Mouse (Mus musculus): ENCODE results near the gene Naaladl1.

Gene Naaladl1

DNA sequence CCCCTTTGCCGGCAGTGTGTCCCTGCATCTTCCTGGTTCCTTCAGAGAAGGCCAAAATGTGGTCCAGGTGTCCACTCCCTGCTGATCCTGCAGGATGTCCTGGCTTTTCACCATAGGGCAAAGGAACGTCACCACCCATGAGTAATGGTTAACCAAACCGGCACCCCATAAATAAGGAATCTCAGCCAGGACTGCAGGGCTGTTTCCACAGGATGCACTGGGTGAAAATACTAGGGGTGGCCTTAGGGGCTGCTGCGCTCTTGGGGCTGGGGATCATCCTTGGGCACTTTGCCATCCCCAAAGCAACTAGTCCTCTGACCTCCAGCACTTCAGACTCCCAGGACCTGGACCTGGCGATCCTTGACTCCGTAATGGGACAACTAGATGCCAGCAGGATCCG lies at the start of gene Naaladl1:
Gene Naaladl1, plus strand, starts transcription at position 197 of the 400 bp plus-strand sequence.
- DNase-seq (ENCODE audit: low spot score in 2 of 2): no peak

DNA sequence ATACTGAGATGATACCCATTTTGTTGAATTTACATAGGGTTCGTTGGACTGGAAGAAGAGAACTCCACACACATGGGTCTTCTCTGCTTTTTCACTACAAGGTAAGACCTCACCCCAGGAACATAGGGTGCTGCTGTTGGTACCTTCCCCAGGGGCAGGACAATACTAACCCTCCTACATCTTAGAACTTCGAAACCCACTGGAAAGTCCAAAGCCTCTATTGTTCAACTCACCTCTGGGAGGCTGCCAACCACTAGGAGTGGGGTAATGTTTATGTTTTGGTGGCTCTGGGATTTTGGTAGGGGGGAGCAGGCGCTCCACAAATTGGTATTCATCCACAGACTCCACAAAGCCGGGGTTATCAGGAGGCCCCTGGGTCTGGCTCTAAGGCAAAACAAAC lies 48.9 kb upstream of the Naaladl1 start:
- no peak for DNase-seq (ENCODE audit: low spot score in 2 of 2)

DNA sequence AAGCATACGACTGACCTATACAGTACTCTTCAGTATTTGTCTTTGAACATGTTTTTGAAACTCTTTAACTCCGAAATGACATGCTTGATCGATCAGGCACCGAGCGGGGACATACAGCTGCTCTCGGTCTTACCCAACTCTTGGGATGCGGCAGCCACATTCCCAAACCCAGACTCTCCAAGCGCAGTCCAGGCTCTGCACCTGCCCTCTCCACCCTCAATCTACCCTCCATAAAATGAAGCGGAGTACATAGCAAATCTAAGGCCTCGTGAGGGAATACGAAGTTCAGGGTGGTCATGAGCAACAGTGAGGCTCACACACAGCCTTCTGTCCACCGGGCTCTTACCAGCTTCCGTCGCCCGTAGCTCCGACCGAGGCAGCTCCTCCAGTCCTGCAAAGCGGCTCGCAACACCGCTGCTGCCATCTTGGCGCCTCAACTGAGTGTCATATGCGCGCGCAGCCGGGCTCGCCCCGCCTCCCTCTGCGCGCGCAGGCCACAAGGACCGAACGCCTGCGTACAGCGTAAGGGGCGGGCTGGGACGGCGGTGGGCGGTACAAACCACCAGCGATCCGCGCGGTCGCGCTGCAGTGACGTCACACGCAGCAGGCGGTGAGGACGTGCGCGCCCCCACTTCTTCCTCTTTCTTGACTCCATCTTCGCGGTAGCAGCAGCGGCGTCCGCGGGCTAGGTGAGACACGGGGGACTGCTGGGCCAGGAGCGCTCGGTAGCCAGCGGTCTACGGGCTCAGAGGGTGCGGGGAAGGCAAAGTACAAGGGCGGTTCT lies 48.1 kb upstream of the Naaladl1 start, which contains the start of the genes Mrpl49 and Fau:
Gene Mrpl49, minus strand, starts transcription at position 473 of the 784 bp plus-strand sequence.
Gene Fau, plus strand, starts transcription at position 532 of the 784 bp plus-strand sequence.
- DNase-seq (ENCODE audit: low spot score in 2 of 2): peak; percentile 99

DNA sequence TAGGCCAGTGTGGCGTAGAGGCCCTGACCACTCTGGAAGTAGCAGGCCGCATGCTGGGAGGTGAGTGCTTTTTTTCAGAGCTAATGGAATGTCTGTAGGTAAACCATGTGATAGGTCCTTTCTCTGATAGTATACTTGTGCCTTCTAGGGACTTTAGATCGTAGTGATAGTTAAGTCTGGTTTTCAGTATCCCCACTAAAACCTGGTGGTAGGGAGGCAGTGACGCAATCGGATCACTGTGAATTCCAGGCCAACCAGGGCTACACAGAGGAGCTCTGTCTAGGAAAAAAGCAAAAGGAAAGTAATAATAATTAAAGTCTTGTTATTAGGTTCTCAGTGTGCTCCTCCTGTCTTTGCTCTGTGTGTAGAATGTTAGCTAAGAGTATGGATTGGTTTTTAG lies 47.1 kb upstream of the Naaladl1 start:
- DNase-seq (ENCODE audit: low spot score in 2 of 2): no peak

DNA sequence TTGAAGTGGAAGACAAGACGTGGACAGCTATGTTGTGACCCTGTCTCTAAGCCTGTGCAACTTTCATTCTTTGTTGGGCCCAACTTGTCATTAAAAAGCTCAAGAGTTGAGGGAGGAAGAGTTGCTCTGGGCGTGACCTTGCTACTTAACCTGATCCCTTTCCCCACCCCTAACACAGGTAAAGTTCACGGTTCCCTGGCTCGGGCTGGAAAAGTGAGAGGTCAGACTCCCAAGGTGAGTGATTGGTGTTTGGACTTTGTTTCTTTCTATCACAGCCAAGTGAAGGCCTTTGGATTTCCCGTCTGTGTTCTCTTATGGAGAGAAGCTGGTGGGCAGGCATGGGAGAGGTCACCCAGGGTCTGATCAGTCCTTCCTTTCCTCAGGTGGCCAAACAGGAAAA lies 46.6 kb upstream of the Naaladl1 start:
- DNase-seq (ENCODE audit: low spot score in 2 of 2): no peak

DNA sequence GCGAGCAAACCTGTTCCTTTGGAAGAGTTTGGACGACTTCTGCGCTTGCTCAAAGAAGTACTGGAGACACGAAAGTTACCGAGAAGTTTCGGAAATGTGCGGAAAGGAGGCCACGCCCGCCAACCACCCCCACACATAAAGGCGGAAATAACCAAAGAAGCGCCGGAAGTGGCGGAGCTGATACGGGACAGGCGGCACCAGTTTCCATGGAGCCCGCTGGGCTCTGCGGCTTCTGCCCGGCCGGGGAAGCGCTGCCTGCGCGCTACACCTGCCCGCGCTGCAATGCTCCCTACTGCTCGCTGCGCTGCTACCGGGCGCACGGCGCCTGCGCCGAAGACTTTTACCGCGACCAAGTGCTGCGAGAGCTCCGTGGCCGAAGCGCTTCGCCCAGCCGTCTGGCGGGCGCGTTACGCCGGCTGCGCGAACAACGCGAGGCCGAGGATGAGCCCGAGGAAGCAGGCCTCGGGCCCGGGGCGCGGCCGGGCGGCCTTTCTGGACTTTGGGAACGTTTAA lies 44.5 kb upstream of the Naaladl1 start, which contains the start of gene Znhit2:
Gene Znhit2, plus strand, starts transcription at position 172 of the 513 bp plus-strand sequence.
- DNase-seq (ENCODE audit: low spot score in 2 of 2): peak; percentile 94 to 97

DNA sequence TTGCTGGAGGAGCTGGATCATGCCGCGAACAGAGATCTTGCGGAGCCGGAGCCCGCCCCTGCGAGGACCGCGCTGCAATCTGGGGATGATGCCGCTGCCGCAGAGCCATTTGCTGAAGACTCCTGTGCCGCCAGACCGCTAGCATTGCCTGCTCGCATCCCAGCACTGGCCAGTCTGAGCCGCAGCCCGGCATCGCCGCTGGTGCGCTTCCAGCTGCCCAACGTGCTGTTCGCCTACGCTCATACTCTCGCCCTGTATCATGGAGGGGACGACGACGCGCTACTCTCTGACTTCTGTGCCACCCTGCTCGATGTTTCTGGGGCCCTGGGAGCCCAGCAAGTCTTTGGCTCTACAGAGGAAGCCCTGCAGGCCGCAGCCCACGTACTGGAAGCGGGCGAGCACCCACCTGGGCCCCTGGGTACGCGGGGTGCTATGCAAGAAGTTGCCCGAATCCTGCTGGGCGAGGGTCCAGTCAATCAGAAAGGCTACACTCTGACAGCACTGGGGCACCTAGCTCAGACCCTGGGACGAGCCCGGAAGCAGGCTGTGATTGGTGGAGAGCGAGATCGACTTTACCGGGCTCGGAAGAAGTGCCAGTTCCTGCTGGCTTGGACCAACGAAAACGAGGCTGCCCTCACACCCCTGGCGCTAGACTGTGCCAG lies 43.8 kb upstream of the Naaladl1 start:
- DNase-seq (ENCODE audit: low spot score in 2 of 2): no peak

DNA sequence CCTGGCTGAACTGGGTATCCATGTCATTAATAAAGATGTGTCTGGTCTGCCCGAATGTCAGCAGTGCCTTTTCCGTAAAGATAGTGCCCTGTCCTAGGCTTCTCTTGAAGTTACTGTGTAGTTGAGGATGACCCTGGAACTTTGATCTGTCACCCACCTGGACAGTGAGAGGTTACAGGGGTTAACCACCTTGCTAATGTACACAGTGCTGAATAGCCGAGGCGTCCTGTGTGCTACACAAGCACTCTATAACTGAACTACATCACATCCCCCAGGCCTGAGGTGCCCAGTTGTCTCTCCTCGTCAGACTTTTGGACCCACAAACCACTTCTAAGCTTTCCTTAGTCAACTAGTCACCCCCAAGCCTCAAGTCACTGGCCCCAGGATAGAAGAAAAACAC lies 43.2 kb upstream of the Naaladl1 start:
- DNase-seq (ENCODE audit: low spot score in 2 of 2): no peak

DNA sequence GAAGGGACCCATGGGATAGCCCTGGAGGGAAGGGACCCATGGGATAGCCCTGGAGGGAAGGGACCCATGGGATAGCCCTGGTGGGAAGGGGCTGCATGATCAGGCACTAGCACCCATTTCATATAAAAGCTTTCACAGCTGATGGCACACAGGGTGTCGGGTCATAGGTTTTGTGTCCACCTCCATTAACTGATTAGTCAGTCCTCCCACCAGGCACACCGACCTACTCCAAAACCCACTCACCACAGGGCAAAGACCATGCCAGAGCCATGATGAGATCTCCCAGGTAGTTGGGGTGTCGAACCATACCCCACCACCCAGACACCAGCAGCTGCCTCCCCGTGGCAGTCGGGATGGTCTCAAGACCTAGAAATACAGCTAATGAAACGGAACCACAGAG lies 42.5 kb upstream of the Naaladl1 start:
- no peak for DNase-seq (ENCODE audit: low spot score in 2 of 2)

DNA sequence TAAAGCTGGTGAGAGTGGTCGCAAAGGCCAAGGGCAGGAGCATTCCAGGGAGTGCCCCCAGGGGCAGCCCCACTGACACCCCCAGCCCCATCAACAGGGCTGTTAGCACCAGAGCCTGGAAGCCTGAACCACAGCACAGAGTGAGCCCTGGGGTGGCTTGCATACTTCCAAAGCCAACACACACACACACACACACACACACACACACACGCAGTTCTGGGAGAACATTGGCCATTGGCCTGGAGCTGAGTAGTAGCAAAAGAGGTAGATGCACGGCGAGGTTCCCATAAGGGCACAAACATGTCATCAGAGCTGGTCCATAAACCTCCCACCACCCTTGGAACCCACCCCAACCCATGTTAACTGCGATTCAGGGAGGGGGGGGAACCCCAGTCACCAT lies 39.0 kb upstream of the Naaladl1 start:
- no peak for DNase-seq (ENCODE audit: low spot score in 2 of 2)

DNA sequence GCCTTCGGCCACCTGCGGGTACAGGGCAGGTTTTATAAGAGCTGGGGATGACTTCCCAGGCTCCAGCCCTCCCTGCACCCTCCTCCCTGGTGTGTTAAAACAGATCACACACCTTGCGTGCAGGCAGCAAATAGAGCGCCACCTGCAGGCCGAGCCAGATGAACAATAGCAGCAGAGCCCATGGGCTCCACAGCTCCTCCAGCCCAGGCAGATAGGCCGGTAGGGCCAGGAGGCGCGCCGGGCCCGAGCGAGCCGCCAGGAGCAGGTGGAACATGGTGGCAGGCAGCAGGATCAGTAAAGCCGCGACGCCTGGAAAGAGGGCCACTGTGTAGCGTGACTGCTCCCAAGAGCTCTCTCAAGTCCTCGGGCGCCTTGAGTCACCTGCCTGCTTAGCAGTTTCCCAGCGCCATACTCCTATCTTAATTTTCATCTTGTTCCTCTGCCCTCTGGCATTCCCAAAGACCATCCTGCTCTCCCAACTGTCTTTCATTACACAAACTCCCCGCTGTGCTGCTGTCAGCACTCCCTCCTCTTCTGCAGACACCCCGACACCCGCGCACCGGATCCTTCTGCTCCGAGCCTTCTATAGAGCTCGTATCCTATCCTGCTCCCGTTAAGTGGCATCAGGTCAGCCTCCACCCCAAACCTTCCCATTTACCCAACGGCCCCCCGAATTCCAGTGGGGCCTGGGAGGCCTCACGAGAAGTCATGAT lies 38.4 kb upstream of the Naaladl1 start:
- DNase-seq (ENCODE audit: low spot score in 2 of 2): peak; percentile 57 to 62

DNA sequence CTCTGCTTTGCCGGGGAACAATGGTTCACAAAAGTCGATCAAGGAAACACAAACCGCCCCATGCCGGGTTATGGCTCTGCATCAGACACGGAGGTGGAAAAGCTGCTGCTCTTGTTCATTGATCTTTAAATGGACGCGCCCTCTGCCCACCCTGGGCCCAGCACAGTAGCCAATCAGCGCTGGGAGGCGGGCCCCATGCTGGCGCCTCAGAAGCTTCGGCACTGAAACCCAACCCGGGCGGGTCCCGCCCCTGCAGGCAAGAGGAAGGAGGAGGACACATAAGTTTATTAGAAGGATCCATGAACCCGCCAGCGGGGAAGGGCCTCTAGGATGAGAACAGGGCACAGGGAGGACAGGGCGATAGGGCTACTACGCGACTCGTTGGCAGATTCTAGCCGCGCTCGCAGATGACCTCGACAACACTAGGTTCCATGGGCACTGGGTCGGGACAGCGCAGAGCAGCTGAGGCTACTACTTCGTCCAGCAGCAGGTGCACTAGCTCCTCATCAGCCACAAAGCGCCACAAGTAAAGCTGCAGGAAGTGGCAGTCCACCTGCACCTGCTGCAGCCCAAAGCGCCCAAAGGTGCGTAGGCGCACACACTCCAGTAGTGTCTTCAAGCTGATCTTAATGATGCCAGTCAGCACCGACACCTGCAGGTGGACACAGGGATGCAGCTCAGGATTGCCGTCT lies 37.7 kb upstream of the Naaladl1 start, which contains the start of gene Tm7sf2:
Gene Tm7sf2, minus strand, starts transcription at position 650 of the 692 bp plus-strand sequence.
- peak; percentile 91 to 93 for DNase-seq (ENCODE audit: low spot score in 2 of 2)

DNA sequence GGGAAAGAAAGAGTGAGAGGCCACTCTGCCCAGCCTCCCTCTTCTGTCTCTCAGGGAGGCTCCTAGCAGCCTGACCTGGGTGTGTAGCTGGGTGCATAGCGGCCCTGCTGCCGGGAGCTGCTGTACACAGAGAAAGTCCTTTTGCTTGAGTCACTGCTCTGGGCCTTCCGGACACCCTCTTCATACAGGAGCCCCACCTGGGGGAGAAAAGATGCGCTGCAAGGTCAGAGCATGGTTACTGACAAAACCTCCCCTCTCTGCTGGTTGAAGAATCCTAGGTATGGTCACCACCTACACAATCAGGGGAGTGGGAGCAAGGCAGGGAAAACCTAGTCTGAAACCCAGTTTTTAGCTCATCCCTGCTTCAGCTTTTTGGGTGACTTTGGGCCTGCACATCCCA lies 36.6 kb upstream of the Naaladl1 start:
- no peak for DNase-seq (ENCODE audit: low spot score in 2 of 2)

DNA sequence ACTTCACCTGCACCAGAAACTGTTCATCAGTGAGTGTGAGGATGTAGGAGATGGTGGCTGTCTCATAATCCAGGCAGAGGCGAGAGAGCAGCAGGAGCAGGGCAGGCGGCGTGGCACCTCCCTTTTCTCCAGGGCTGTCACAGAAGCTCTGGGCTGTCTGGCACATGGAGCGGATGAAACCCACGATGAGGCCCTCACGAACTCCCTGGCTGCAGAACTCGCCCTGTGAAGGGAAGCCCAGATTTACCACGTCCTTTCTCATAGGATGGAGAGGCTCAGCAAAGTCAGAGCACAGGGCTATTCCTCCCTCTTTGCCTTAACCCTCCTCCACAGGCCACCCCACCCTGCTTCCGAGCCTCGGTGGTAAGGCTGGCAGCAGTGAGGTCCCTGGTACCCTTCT lies 35.7 kb upstream of the Naaladl1 start:
- DNase-seq (ENCODE audit: low spot score in 2 of 2): no peak

DNA sequence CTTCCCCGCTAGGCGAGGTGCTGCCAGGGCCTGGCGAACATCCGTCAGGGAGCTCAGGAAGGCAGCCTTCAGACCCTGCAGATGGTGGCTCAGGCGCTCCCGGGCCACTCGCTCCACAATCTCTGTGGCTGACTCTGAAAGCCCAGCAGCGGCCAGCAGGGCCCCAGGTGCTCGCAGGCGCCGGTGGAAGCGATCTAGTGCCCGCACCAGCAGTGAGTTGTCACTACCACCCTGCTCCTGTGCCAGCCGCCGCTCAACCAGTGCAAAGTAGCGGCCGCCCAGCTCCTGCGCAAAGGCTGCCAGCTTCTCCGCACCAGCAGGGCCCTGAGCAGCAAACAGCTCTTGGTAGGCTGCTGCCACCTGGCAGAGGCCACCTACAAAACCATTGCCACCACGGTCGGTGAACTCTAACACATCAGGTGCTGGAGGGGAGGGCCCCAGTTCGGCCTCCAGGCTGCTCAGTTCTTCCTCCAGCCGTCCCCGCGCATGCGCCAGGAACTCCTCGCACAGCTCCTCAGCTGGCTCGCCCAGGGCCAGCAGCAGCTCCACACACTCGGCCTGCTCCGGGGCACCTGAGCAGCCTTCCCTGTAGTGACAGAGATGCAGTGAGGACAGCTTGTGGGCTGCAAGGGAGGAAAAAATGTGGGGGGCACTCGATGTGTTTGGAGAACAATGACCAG lies 34.9 kb upstream of the Naaladl1 start:
- DNase-seq (ENCODE audit: low spot score in 2 of 2): no peak

DNA sequence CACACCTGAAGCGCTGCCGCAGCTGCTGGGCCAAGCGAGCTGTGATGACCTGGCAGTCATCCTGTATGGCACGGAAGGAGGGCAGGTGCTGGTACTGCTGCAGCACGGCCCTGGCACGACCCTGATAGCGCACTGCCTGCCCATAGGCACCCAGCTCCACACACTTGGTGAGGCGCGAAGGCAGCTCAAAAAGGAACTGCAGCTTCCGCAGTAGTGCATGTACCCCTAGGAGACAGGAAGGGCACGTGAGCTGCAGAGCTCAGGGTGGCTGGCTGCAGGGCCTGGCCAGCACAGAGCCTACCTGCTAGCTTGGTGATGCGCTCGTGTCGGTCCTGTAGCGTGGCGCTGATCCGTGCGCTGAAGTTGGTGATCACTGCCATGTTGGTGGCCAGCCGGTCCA lies 34.3 kb upstream of the Naaladl1 start:
- no peak for DNase-seq (ENCODE audit: low spot score in 2 of 2)

DNA sequence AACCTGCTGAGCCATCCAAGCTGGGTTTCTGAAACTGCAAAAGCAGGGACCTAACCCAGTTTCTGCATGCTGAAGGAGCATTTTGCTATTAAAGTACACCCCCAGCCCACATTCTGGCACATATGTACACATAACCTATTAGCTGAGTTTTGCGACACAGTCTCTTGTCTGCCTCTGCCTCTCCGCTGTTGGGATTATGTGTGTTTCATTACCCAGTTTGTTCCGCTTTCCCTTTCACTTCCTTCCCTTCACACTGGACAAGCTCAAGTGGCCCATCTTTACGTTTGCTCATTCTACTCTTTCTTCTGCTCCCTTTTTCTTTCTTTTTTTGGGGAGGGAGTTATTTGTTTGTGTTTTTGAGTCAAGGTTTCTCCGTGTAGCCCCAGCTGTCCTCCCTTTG lies 31.7 kb upstream of the Naaladl1 start:
- no peak for DNase-seq (ENCODE audit: low spot score in 2 of 2)

DNA sequence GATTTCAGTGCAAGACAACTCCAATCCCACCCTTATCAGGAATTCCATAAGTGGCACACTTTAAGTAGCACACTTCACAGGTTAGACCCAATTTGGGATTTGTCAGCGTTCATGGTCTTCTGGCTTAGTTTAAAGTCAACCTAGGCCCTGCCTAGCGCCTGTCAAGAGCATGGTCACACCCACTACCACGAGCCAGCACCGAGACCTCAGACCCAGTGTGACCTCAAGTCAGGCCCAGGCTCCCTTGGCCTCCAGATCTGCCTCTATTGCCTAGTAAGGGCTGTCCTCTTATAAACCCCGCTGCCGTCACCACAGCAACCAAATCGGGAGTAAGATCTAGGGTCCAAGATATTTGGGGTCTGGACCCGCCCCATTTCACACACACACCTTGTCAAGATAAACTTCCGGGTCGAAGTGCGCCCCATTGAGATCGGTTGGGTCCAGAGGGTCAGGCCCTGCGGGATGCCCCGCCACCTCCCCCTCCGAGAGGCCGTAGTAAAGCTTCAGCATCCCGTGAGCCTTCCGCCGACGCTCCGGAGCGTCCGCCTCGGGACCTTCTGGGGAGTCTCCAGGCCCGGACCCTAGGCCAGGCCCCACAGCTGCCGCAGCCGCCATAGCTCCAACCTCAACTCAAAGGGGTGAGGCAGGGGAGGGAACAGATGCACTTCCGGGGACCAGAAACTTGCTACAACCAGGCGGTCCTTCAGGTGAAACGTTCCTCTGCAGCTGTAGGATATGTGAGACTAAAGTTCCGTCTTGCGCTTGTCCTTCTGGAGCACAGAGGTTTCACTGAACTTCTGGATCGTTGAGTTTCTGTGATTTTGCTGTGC lies 28.8 kb upstream of the Naaladl1 start, which contains the start of gene Vps51:
Gene Vps51, minus strand, starts transcription at position 668 of the 830 bp plus-strand sequence.
- DNase-seq (ENCODE audit: low spot score in 2 of 2): peak; percentile 83 to 86

DNA sequence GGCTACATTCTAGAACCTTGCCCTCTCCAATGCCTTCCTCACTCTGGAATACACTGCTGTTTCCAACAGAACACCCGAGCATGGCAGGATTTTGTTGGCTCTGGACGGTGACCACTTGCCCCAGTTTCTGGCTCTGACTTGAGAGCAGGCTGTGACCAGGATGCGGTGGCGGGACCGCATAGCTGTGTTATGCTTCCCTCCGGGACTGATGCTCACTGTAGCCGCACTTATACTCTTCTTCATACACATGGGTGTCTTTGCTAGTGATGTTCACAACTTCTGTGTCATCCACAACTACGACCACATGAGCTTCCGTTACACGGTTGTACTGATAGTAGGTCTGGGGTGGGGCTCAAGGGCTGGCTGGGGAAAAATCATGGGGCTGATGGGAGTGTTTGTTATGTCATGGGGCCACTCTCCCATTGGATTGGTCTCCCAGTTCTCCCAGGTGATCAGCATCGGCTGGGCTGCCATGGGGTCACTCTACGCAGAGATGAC lies 25.6 kb upstream of the Naaladl1 start, which contains the start of gene Tmem262:
Gene Tmem262, plus strand, starts transcription at position 51 of the 498 bp plus-strand sequence.
- DNase-seq (ENCODE audit: low spot score in 2 of 2): no peak

DNA sequence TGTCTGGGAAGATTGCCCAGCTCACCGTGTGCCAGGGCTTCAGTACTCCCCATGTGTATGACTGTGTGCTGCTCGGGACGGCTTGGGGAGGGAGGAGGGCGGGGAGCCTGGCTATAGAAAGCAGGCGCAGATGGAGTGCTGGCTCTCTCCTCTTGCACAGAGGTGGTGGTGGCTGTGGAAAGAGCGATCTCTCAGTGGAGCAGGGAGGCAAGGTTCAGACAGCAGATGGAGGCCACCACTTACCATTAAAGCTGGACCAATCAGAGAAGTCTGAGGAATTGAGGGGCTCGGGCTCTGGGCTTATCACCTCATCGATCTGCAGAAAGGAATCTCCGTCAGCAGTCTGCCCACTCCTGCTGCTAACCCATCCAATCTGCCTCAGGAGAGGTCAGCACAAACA lies 23.4 kb upstream of the Naaladl1 start, which contains the start of gene Gm28374:
Gene Gm28374, minus strand, starts transcription at position 101 of the 400 bp plus-strand sequence.
- DNase-seq (ENCODE audit: low spot score in 2 of 2): no peak

All from heart, adult 9 months (tissue).